Mouse (Mus musculus): Measurements from ENCODE around the gene Olfr248. TPM values are rescaled to one million over a fixed set of nuclear protein-coding genes. Genes with fewer than 3 reads are reported as not detected.
"Not testable (repeated sequence)": the region's sequence is repeated elsewhere in the genome, so short reads cannot be mapped to it uniquely, and the experiment has no call there.

Gene Olfr248
- not detected in 2 replicates for total RNA-seq (2014; rRNA removed; ENCODE audit: low replicate concordance)
- not detected in 2 replicates for polyA plus RNA-seq (2015; fragmentation: Nextera tagmentation; extraction: Ambion mirVana)

GRCm38 (mm10) chr1:174390746-174391145, at the start of gene Olfr248:
TSS of gene Olfr248 (plus strand) at chr1:174391046.
- TF ChIP-seq EP300 (IDR thresholded peaks at IDR 0.05; ENCODE audit: low read depth), result no peak
- TF ChIP-seq CTCF (IDR thresholded peaks at IDR 0.05; ENCODE audit: low read depth), result no peak
- H3K4me3 ChIP-seq (ENCODE audit: low read depth, low read length), result no peak within 1 kb of the TSS
- H3K27me3 ChIP-seq (ENCODE audit: control insufficient read depth, insufficient read depth, low read length), result no peaks in the 10 kb centered on the region
- H3K9ac ChIP-seq (replicated peaks; ENCODE audit: low read depth, low read length), result no peak within 1 kb of the TSS
- no peaks in the 10 kb centered on the region for H3K4me1 ChIP-seq (ENCODE audit: control insufficient read depth, insufficient read depth)
- no peak for DNase-seq (ENCODE audit: low spot score)
- no peak within 1 kb of the TSS for H3K4me2 ChIP-seq (ENCODE audit: low read depth, low read length)
- ATAC-seq (ENCODE audit: insufficient read depth, low read depth), result no peak
- H3K9me3 ChIP-seq (replicated peaks; ENCODE audit: control insufficient read depth, low read length), result no peaks in the 10 kb centered on the region
- 80% methylated on average over 2 of the region's 2 CpGs for whole genome bisulfite sequencing
- H3K36me3 ChIP-seq (replicated peaks; ENCODE audit: control insufficient read depth, insufficient read depth, low read length), result no peaks in the 10 kb centered on the region
- H3K27ac ChIP-seq (ENCODE audit: low read depth), result no peak within 1 kb of the TSS

DNA sequence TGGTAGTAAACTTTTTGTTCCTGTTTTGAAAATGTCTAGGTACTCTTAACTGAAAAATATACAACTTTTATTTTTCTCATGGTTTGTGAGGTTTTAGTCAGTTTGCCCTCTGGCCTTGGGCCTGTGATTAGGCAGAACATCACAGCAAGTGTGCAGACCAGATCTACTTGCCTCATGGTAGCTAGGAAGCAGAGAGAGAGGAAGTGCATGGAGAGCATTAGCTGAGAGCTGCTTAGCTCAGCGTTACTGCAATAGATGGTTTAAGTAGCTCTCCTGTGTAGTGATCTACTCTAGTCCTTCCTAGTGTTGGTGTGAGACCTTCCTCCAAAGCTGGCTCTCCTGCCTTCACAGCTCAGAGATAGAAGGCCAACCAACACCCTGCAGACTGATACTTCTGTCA, 37.2 kb upstream of the Olfr248 start:
- H3K36me3 ChIP-seq (replicated peaks; ENCODE audit: control insufficient read depth, insufficient read depth, low read length); DNase-seq (ENCODE audit: low spot score); H3K4me3 ChIP-seq (ENCODE audit: low read depth, low read length); H3K27me3 ChIP-seq (ENCODE audit: control insufficient read depth, insufficient read depth, low read length); H3K4me2 ChIP-seq (ENCODE audit: low read depth, low read length); H3K9ac ChIP-seq (replicated peaks; ENCODE audit: low read depth, low read length); ATAC-seq (ENCODE audit: insufficient read depth, low read depth); H3K4me1 ChIP-seq (ENCODE audit: control insufficient read depth, insufficient read depth); H3K27ac ChIP-seq (ENCODE audit: low read depth); H3K9me3 ChIP-seq (replicated peaks; ENCODE audit: control insufficient read depth, low read length): not testable (repeated sequence)
- 52% methylated on average over 1 of the region's 1 CpGs for WGBS

DNA sequence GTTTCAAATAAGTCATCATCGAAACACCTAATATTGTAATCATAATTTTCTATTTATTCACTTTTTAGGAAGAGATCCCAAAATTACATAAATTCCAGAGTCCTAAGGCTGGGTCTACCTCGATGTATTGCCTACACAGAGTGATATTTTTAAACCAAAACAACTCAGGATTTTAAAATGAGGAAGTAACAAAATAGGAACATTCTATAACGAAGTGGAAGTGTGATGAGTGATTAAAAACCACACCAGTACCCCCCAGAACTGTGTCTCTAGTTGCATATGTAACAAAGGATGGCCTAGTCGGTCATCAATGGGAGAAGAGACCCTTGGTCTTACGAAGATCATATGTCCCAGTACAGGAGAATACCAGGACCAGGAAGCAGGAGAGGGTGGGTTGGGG, 36.2 kb upstream of the Olfr248 start:
- Histone ChIP-seq H3K36me3 (replicated peaks; ENCODE audit: control insufficient read depth, insufficient read depth, low read length) (no peaks in the 10 kb centered on the region), H3K27me3 (ENCODE audit: control insufficient read depth, insufficient read depth, low read length) (no peaks in the 10 kb centered on the region), H3K4me2 (ENCODE audit: low read depth, low read length) (no peak overlapping the region), H3K9me3 (replicated peaks; ENCODE audit: control insufficient read depth, low read length) (no peaks in the 10 kb centered on the region), H3K4me1 (ENCODE audit: control insufficient read depth, insufficient read depth) (no peaks in the 10 kb centered on the region), H3K4me3 (ENCODE audit: low read depth, low read length) (no peak overlapping the region), H3K27ac (ENCODE audit: low read depth) (no peak overlapping the region), H3K9ac (replicated peaks; ENCODE audit: low read depth, low read length) (no peak overlapping the region)
- no peak for DNase-seq (ENCODE audit: low spot score)
- no peak for TF ChIP-seq CTCF (IDR thresholded peaks at IDR 0.05; ENCODE audit: low read depth)
- no peak for TF ChIP-seq EP300 (IDR thresholded peaks at IDR 0.05; ENCODE audit: low read depth)
- ATAC-seq (ENCODE audit: insufficient read depth, low read depth), result no peak
- 68% methylated on average over 5 of the region's 5 CpGs for WGBS

GRCm38 (mm10) chr1:174364882-174365451, 25.9 kb upstream of the Olfr248 start, which contains the start of gene Olfr417:
TSS of gene Olfr417 (plus strand) at chr1:174365122.
- 55% methylated on average over 2 of the region's 2 CpGs for WGBS
- DNase-seq (ENCODE audit: low spot score) (no peak), ATAC-seq (ENCODE audit: insufficient read depth, low read depth) (no peak)
- Histone ChIP-seq H3K9me3 (replicated peaks; ENCODE audit: control insufficient read depth, low read length) (no peaks in the 10 kb centered on the region), H3K4me2 (ENCODE audit: low read depth, low read length) (no peak within 1 kb of the TSS), H3K9ac (replicated peaks; ENCODE audit: low read depth, low read length) (no peak within 1 kb of the TSS), H3K27ac (ENCODE audit: low read depth) (no peak within 1 kb of the TSS), H3K27me3 (ENCODE audit: control insufficient read depth, insufficient read depth, low read length) (no peaks in the 10 kb centered on the region), H3K36me3 (replicated peaks; ENCODE audit: control insufficient read depth, insufficient read depth, low read length) (no peaks in the 10 kb centered on the region), H3K4me3 (ENCODE audit: low read depth, low read length) (no peak within 1 kb of the TSS), H3K4me1 (ENCODE audit: control insufficient read depth, insufficient read depth) (no peaks in the 10 kb centered on the region)
- TF ChIP-seq CTCF (IDR thresholded peaks at IDR 0.05; ENCODE audit: low read depth) (no peak), EP300 (IDR thresholded peaks at IDR 0.05; ENCODE audit: low read depth) (no peak)

- no peaks in the 10 kb centered on the region for H3K27me3 ChIP-seq (ENCODE audit: control insufficient read depth, insufficient read depth, low read length)
- H3K9me3 ChIP-seq (replicated peaks; ENCODE audit: control insufficient read depth, low read length), result no peaks in the 10 kb centered on the region
- no peak for TF ChIP-seq EP300 (IDR thresholded peaks at IDR 0.05; ENCODE audit: low read depth)
- TF ChIP-seq CTCF (IDR thresholded peaks at IDR 0.05; ENCODE audit: low read depth), result no peak
- H3K4me2 ChIP-seq (ENCODE audit: low read depth, low read length), result no peak overlapping the region
- ATAC-seq (ENCODE audit: insufficient read depth, low read depth), result no peak
- H3K4me1 ChIP-seq (ENCODE audit: control insufficient read depth, insufficient read depth), result no peaks in the 10 kb centered on the region
- H3K27ac ChIP-seq (ENCODE audit: low read depth), result no peak overlapping the region
- no peak overlapping the region for H3K4me3 ChIP-seq (ENCODE audit: low read depth, low read length)
- no peak overlapping the region for H3K9ac ChIP-seq (replicated peaks; ENCODE audit: low read depth, low read length)
- no peaks in the 10 kb centered on the region for H3K36me3 ChIP-seq (replicated peaks; ENCODE audit: control insufficient read depth, insufficient read depth, low read length)
- DNase-seq (ENCODE audit: low spot score), result no peak
- 92% methylated on average over 3 of the region's 3 CpGs for WGBS
Observed at GRCm38 (mm10) chr1:174373799-174374198, 17.0 kb upstream of the Olfr248 start.

DNA sequence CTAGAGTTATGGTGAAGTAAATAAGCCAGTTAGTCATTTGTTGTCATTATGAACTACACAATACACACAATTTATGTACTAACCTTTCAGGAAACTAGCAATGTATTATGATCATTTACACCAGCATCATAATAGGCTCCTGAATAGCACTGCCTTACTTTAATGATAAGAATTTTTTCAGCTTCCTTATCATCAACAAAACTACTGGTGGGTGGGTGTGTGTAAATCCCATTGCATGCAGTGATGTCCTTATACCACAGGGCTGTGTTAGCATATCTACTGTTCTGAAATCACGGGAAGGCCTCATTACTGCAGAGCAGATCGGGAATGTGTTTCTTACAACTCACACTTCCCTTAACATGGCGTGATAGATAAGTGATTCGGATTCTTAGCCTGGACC, 32.1 kb downstream of the Olfr248 start:
- 34% methylated on average over 4 of the region's 4 CpGs for WGBS

More for the DNA sequence above, 32.1 kb downstream of the Olfr248 start:
- no peaks in the 10 kb centered on the region for H3K9me3 ChIP-seq (replicated peaks; ENCODE audit: control insufficient read depth, low read length)
- H3K27me3 ChIP-seq (ENCODE audit: control insufficient read depth, insufficient read depth, low read length), result no peaks in the 10 kb centered on the region
- H3K9ac ChIP-seq (replicated peaks; ENCODE audit: low read depth, low read length), result no peak overlapping the region
- H3K4me3 ChIP-seq (ENCODE audit: low read depth, low read length), result no peak overlapping the region
- TF ChIP-seq CTCF (IDR thresholded peaks at IDR 0.05; ENCODE audit: low read depth), result no peak
- TF ChIP-seq EP300 (IDR thresholded peaks at IDR 0.05; ENCODE audit: low read depth), result no peak
- no peak overlapping the region for H3K4me2 ChIP-seq (ENCODE audit: low read depth, low read length)
- DNase-seq (ENCODE audit: low spot score) (no peak), ATAC-seq (ENCODE audit: insufficient read depth, low read depth) (no peak)
- no peak overlapping the region for H3K27ac ChIP-seq (ENCODE audit: low read depth)
- H3K4me1 ChIP-seq (ENCODE audit: control insufficient read depth, insufficient read depth), result no peaks in the 10 kb centered on the region
- H3K36me3 ChIP-seq (replicated peaks; ENCODE audit: control insufficient read depth, insufficient read depth, low read length), result no peaks in the 10 kb centered on the region
